Mouse (Mus musculus) forebrain, postnatal 0 days (tissue): Measurements from ENCODE around the gene Akap13. TPM values are rescaled to one million over a fixed set of nuclear protein-coding genes. Genes with fewer than 3 reads are reported as not detected.
A peak's percentile ranks its signal among the peaks of the same experiment; 100 is the strongest.

Experiments used
- ATAC-seq: fragments of 200-750 bp; cut with Nextera tagmentation; 2 replicates; pipeline ENCODE4 v1.8.0; 2017; ENCODE audit warnings: mild to moderate bottlenecking, moderate library complexity
- DNase-seq: peaks from one replicate; pipeline ENCODE4 v3.0.0-alpha.2; 2015
- H3K27ac ChIP-seq: fragments of 300-500 bp; sonication (generic); 2 replicates; pipeline ENCODE4 v1.5.1; 2014; ENCODE audit warnings: low read depth, mild to moderate bottlenecking, antibody characterized with exemption, low read length, moderate library complexity, mixed read lengths
- H3K27me3 ChIP-seq: fragments of 300-500 bp; sonication (generic); 2 replicates; pipeline ENCODE4 v1.6.1; 2014; ENCODE audit warnings: mild to moderate bottlenecking, low read length, mixed read lengths; ENCODE audit not compliant: insufficient read depth
- H3K36me3 ChIP-seq: fragments of 300-500 bp; sonication (generic); 2 replicates; pipeline ENCODE4 v1.6.1; 2014; ENCODE audit warnings: mild to moderate bottlenecking, moderate library complexity; ENCODE audit not compliant: insufficient read depth
- H3K4me1 ChIP-seq: fragments of 300-500 bp; sonication (generic); 2 replicates; pipeline ENCODE4 v1.6.1; 2014; ENCODE audit warnings: antibody characterized with exemption; ENCODE audit not compliant: insufficient read depth
- H3K4me2 ChIP-seq: fragments of 300-500 bp; sonication (generic); 2 replicates; pipeline ENCODE4 v1.6.1; 2014; ENCODE audit warnings: low read depth, mild to moderate bottlenecking, moderate library complexity
- H3K4me3 ChIP-seq: fragments of 300-500 bp; sonication (generic); 2 replicates; pipeline ENCODE4 v1.5.1; 2014; ENCODE audit warnings: low read depth, low read length, mixed read lengths
- H3K9ac ChIP-seq: fragments of 300-500 bp; sonication (generic); 2 replicates; pipeline ENCODE4 v1.6.1; 2014; ENCODE audit warnings: mild to moderate bottlenecking
- H3K9me3 ChIP-seq: fragments of 300-500 bp; sonication (generic); 2 replicates; pipeline ENCODE4 v1.6.1; 2016; ENCODE audit warnings: low read length
- CTCF ChIP-seq: sonication (generic); IDR thresholded peaks from 2 replicates; pipeline ENCODE4 v1.5.1; 2016; ENCODE audit warnings: antibody characterized with exemption, control low read depth, low read depth
- WGBS: fragments of 180-500 bp; shearing (Covaris S2); extraction: QIAGEN DNeasy Blood & Tissue Kit; methylation state at CpG from one replicate; pipeline ENCODE4 v1.1.7; 2014; 5-methylcytosine and 5-hydroxymethylcytosine counted together
- microRNA-seq, 2 experiments: library from miRNA; unstranded; fragments of <30 nt; microRNA quantifications; one replicate each; pipeline ENCODE4; 2016
- polyA plus RNA-seq: library from polyadenylated mRNA; unstranded; fragments of >200 nt; fragmentation: Nextera tagmentation; extraction: Ambion mirVana; gene quantifications from 2 replicates; pipeline ENCODE4 v1.2.1, GENCODE M21; 2015
- total RNA-seq: library from RNA; depleted of rRNA; stranded (reverse); fragments of >200 nt; gene quantifications from 2 replicates; pipeline ENCODE4 v1.2.3, GENCODE M21; 2014; rRNA removed

Gene Akap13
- total and polyA plus RNA-seq, 2 experiments from 2014 or later: 9.1 to 16.2 TPM

DNA sequence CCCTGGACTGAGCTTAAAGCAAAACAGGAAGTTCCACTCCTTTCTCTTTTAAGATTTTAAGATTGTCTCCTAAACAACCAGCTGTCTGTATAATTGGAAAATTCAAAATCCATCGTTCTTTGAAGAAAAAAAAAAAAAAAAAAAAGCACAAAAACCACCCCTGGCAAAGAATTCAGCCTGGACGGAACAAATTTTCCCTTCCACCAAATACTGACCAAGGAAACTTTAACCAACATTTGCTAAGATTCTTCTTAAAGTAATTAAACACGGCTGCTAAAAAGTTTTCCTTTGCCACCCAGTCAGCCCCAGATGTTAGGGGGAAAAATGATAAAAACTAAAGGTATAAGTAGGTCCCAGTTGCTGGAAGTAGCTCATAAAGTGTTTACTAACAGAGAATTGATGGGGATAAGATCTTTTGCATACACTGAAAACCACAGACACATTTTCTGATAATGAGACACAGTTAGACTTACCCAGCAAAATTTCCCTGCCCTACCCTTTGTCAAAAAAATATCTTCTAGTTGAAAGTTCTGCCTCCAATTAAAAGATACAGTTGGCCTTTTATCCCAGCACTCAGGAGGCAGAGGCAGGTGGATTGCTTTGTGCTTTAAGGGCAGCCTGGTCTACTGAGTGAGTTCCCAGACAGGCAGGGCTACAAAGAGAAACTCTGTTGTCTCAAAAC lies 338.5 kb downstream of the Akap13 start:
- Histone ChIP-seq H3K9ac (no peak overlapping the region), H3K27ac (no peak overlapping the region), H3K4me1 (no peaks in the 10 kb centered on the region), H3K9me3 (no peaks in the 10 kb centered on the region), H3K4me3 (no peak overlapping the region), H3K36me3 (no peaks in the 10 kb centered on the region), H3K27me3 (no peaks in the 10 kb centered on the region), H3K4me2 (no peak overlapping the region)
- 57% methylated on average over 3 of the region's 3 CpGs for WGBS
- DNase-seq (no peak), ATAC-seq (no peak)
- no peak for TF ChIP-seq CTCF

DNA sequence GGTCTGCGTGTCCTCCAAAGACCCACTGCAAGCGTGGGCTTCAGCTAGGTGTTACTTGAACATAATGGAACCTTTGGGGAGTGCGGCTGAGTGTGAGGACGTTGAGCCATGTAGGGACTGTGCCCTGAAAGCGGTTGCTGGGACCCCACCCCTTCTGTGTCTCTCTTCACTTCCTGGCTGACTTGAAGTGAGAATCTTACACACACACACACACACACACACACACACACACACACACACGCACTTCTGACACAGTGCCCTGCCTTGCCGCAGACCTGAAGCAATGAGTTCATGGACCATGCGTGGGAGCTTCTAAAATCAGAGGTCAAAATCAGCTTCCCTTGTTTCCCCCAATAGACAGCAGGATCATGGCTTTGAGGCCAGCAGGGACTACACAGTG lies 339.8 kb downstream of the Akap13 start:
- Histone ChIP-seq H3K27me3 (no peaks in the 10 kb centered on the region), H3K36me3 (no peaks in the 10 kb centered on the region), H3K4me2 (no peak overlapping the region), H3K4me3 (no peak overlapping the region), H3K9me3 (no peaks in the 10 kb centered on the region), H3K4me1 (no peaks in the 10 kb centered on the region), H3K9ac (no peak overlapping the region), H3K27ac (no peak overlapping the region)
- whole genome bisulfite sequencing: 94% methylated on average over 8 of the region's 8 CpGs
- ATAC-seq (no peak), DNase-seq (no peak)
- no peak for TF ChIP-seq CTCF

DNA sequence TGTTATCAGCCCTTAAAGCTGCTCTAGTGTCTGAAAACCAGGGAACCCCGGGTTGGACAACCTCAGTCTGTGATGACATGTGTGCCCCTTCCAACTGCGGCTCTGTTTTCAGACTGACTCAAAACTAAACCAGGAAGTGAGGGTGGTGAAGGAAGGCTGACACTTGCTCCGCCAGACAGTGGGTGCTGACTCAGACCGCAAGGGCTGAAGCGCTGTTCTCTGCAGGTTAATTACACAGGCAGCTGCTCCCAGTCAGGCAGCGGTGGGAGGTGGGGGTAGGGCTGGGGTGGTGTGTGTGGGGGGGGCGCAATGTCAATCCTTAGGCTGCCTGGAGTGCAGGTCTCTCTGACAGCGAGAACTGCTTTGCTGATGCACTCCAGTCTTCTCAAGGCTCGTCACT lies 341.1 kb downstream of the Akap13 start:
- no peaks in the 10 kb centered on the region for H3K9me3 ChIP-seq
- no peak overlapping the region for H3K9ac ChIP-seq
- DNase-seq (no peak), ATAC-seq (peak; percentile 36; the same call in 1 of the 2 replicates)
- no peak overlapping the region for H3K4me3 ChIP-seq
- no peaks in the 10 kb centered on the region for H3K27me3 ChIP-seq
- no peak overlapping the region for H3K4me2 ChIP-seq
- no peak for TF ChIP-seq CTCF
- H3K4me1 ChIP-seq: no peaks in the 10 kb centered on the region
- 36% methylated on average over 9 of the region's 9 CpGs for WGBS
- no peak overlapping the region for H3K27ac ChIP-seq
- H3K36me3 ChIP-seq: no peaks in the 10 kb centered on the region

DNA sequence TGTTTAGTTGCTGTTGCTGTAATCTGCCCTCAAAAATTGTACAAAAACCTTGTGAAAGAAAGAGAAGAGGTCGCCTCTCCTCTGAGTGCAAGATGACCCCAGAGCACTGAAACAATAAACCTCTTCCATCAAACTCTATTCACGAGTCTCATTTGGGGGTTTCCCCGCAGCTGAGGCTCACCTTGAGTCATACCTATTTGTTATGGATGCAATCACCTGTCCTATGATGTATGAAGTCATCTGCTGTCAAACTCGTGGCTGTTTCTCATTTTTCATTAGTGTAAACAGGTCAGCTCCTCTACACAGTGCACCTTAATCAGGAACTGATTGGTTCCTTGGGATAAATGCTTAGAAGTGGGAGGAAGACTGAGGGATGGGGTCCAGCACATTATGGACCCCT lies 345.2 kb downstream of the Akap13 start:
- DNase-seq (no peak), ATAC-seq (no peak)
- TF ChIP-seq CTCF: no peak
- no peaks in the 10 kb centered on the region for H3K9me3 ChIP-seq
- no peaks in the 10 kb centered on the region for H3K36me3 ChIP-seq
- no peak overlapping the region for H3K27ac ChIP-seq
- no peak overlapping the region for H3K9ac ChIP-seq
- WGBS: 75% methylated on average over 4 of the region's 4 CpGs
- H3K4me3 ChIP-seq: no peak overlapping the region
- no peaks in the 10 kb centered on the region for H3K27me3 ChIP-seq
- no peaks in the 10 kb centered on the region for H3K4me1 ChIP-seq
- H3K4me2 ChIP-seq: no peak overlapping the region

DNA sequence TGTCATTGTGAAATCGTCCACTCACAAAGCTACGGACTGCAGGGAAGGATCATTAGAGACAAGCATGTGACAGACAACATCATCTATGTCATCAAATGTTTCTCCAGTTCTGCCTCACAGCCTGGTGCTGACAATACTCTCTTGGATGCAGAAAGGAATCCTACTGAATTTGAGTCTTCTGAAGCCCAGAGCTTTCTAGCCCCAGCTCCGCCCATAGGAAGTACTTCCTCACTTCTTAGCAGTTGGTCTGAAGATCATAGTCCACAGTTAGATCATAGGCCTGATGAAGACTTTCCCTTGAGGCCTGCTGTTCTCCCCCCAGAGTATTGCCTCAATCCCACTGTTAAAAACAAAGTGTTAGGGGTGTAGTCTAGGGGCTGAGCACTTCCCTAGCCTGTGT lies 345.7 kb downstream of the Akap13 start:
- Histone ChIP-seq H3K4me3 (no peak overlapping the region), H3K4me2 (no peak overlapping the region), H3K9me3 (no peaks in the 10 kb centered on the region), H3K4me1 (no peaks in the 10 kb centered on the region), H3K36me3 (no peaks in the 10 kb centered on the region), H3K27me3 (no peaks in the 10 kb centered on the region), H3K27ac (no peak overlapping the region), H3K9ac (no peak overlapping the region)
- TF ChIP-seq CTCF: no peak
- DNase-seq (no peak), ATAC-seq (no peak)
- WGBS: 93% methylated on average over 3 of the region's 3 CpGs

DNA sequence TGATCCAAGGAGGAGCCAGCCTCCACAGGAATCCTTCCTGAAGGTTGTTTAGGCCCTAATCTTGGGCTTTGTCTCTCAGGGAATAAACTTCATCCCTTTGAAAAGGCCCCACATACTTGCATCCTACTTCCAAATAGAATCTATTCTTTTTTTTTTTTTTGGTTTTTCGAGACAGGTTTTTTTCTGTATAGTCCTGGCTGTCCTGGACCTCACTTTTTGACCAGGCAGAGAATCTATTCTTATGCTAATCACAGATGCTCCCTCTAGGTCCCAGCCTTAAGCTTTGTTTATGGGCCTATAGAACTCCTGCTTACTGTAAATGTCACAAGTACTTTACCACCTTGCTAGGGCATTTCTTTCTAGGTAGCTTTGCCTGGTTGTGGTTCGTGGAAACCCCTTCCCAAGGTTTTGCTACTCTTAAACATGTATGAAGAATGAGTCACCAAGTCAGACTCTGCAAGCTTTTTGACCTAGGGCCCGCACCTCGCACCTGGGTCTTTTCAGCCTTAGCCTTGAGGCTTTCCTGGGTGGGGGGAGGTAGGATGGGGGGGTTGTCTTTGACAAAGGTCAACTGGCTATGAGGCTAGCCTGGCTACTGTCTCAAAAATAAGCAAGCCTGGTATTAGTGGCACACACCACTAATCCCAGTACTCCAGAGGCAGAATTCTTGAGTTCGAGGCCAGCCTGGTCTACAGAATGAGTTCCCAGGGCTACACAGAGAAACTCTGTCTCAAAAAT lies 346.5 kb downstream of the Akap13 start:
- Histone ChIP-seq H3K9ac (no peak overlapping the region), H3K9me3 (no peaks in the 10 kb centered on the region), H3K4me3 (no peak overlapping the region), H3K27me3 (no peaks in the 10 kb centered on the region), H3K4me2 (no peak overlapping the region), H3K27ac (no peak overlapping the region), H3K36me3 (no peaks in the 10 kb centered on the region), H3K4me1 (no peaks in the 10 kb centered on the region)
- DNase-seq: no peak
- no peak for TF ChIP-seq CTCF
- WGBS: 87% methylated on average over 5 of the region's 5 CpGs
- no peak for ATAC-seq

DNA sequence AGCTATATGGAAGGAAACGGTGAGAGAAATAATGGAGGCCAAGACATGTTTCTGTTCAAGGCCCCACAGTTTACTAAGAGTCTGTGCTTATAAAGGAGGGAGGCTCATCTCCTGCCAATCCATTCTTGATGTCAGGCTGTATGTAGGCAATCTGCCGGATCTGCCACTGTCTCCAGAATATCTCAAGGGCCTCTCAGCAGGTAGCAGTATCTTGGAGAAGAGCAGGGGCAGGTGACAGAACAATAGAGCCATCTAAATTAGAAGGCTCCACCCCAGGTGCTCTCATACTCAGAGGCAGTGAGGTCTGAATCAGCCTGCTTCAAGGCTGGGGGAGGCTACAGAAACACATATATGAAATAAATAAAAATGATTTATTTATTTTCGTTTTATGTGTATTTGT lies 347.6 kb downstream of the Akap13 start:
- H3K27me3 ChIP-seq: no peaks in the 10 kb centered on the region
- TF ChIP-seq CTCF: no peak
- H3K4me2 ChIP-seq: no peak overlapping the region
- H3K4me3 ChIP-seq: no peak overlapping the region
- DNase-seq (no peak), ATAC-seq (no peak)
- no peaks in the 10 kb centered on the region for H3K9me3 ChIP-seq
- WGBS: 81% methylated on average over 3 of the region's 3 CpGs
- H3K27ac ChIP-seq: no peak overlapping the region
- H3K4me1 ChIP-seq: no peaks in the 10 kb centered on the region
- H3K36me3 ChIP-seq: no peaks in the 10 kb centered on the region
- no peak overlapping the region for H3K9ac ChIP-seq

Small RNAs within 50 kb of the gene (microRNA-seq; reads per million reads assigned to microRNA genes)
- gene Gm23251: 0 reads per million in 2 experiments

Other genes starting within 250 kb of the Akap13 start
- gene Sv2b, start 146.3 kb upstream of the Akap13 start, total RNA-seq: 54.1 and 64.0 TPM in 2 replicates
- 19.0 and 21.2 TPM in 2 replicates for gene Sv2b, start 146.3 kb upstream of the Akap13 start, polyA plus RNA-seq